Comparison of ENCODE assay signal across 15 mouse cellular contexts in the genomic region with DNA sequence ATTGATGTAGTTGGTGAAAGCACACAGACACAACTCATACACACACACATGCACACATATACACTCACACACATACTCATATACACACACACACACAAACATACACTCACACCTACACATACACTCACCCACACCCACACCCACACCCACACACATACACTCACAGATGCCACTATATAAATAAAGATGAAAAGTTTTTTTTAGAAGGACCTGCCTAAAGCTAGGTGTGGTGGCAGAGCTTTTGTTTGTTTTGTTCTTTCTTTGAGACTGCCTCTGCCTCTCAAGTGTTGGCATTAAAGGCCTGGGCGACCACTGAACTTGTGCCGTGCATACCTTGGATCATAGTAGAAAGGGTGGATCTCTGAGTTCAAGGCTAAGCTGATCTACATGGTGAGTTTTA.
"Had no signal": no experiment of that assay in that cellular context is flagged by ENCODE, and none has a peak within 500 bp of the region (broad histone marks: within the 10 kb centered on the region; RNA-seq: fewer than 3 reads in every experiment).

No protein-coding gene starts in this region.

- H3K4me2 ChIP-seq: limb, embryonic 12.5 days; liver, embryonic 13.5 days; midbrain, embryonic 11.5 days; midbrain, embryonic 15.5 days; neural tube, embryonic 12.5 days had no signal

- H3K27ac ChIP-seq: limb, embryonic 12.5 days; liver, embryonic 13.5 days; macrophage; midbrain, embryonic 15.5 days; neural tube, embryonic 12.5 days had no signal

- H3K4me3 ChIP-seq: limb, embryonic 12.5 days; liver, embryonic 13.5 days; megakaryocyte, embryonic 14.5 days; midbrain, embryonic 15.5 days; neural tube, embryonic 12.5 days had no signal

- H3K36me3 ChIP-seq: midbrain, embryonic 15.5 days; neural tube, embryonic 12.5 days had no signal

- ATAC-seq: liver, postnatal 0 days; midbrain, embryonic 15.5 days had no signal

- H3K27me3 ChIP-seq: liver, embryonic 13.5 days; megakaryocyte, embryonic 14.5 days; midbrain, embryonic 15.5 days had no signal

- H3K4me1 ChIP-seq: limb, embryonic 12.5 days; midbrain, embryonic 15.5 days; neural tube, embryonic 12.5 days had no signal

- H3K9me3 ChIP-seq: limb, embryonic 12.5 days; liver, embryonic 13.5 days; megakaryocyte, embryonic 14.5 days; midbrain, embryonic 15.5 days; neural tube, embryonic 12.5 days had no signal

- H3K9ac ChIP-seq: limb, embryonic 12.5 days; liver, embryonic 13.5 days; liver, postnatal 0 days; midbrain, embryonic 15.5 days; neural tube, embryonic 12.5 days had no signal

- DNase-seq: kidney, adult 11 months; kidney, postnatal 10 days; kidney, postnatal 4 days; layer of hippocampus, postnatal 36 days; liver; liver, embryonic 13.5 days; liver, postnatal 0 days; lung, postnatal 10 days; thymus, postnatal 4 days had no signal
